Mouse (Mus musculus) embryonic facial prominence, embryonic 14.5 days (tissue): ENCODE measurements around the gene Car11. TPM values are rescaled to one million over a fixed set of nuclear protein-coding genes. Genes with fewer than 3 reads are reported as not detected.

Source experiments
- ATAC-seq: fragments of 200-750 bp; cut with Nextera tagmentation; 2 replicates; pipeline ENCODE4 v1.8.0; 2017; ENCODE audit warnings: low read depth, moderate number of reproducible peaks, moderate TSS enrichment
- DNase-seq: peaks from one replicate; pipeline ENCODE4 v3.0.0-alpha.2; 2015; ENCODE audit warnings: low spot score
- H3K27ac ChIP-seq: fragments of 300-500 bp; sonication (generic); replicated peaks from 2 replicates; pipeline ENCODE4 v1.5.1; 2014; ENCODE audit warnings: low read depth, mild to moderate bottlenecking, low read length, moderate library complexity
- H3K27me3 ChIP-seq: fragments of 300-500 bp; sonication (generic); replicated peaks from 2 replicates; pipeline ENCODE4 v1.6.1; 2014; ENCODE audit warnings: low read length; ENCODE audit not compliant: control insufficient read depth, insufficient read depth
- H3K36me3 ChIP-seq: fragments of 300-500 bp; sonication (generic); 2 replicates; pipeline ENCODE4 v1.6.1; 2014; ENCODE audit warnings: low read length, mixed read lengths; ENCODE audit not compliant: control insufficient read depth, insufficient read depth
- H3K4me1 ChIP-seq: fragments of 300-500 bp; sonication (generic); 2 replicates; pipeline ENCODE4 v1.6.1; 2014; ENCODE audit warnings: antibody characterized with exemption, low read length; ENCODE audit not compliant: control insufficient read depth, insufficient read depth
- H3K4me2 ChIP-seq: fragments of 300-500 bp; sonication (generic); 2 replicates; pipeline ENCODE4 v1.6.1; 2014; ENCODE audit warnings: low read depth, mild to moderate bottlenecking, low read length, moderate library complexity, mixed read lengths
- H3K4me3 ChIP-seq: fragments of 300-500 bp; sonication (generic); 2 replicates; pipeline ENCODE4 v1.5.1; 2014; ENCODE audit warnings: low read depth, mild to moderate bottlenecking, low read length
- H3K9ac ChIP-seq: fragments of 300-500 bp; sonication (generic); 2 replicates; pipeline ENCODE4 v1.6.1; 2014; ENCODE audit warnings: low read depth, mild to moderate bottlenecking, low read length, moderate library complexity, mixed read lengths
- H3K9me3 ChIP-seq: fragments of 300-500 bp; sonication (generic); 2 replicates; pipeline ENCODE4 v1.6.1; 2016; ENCODE audit warnings: low read length; ENCODE audit not compliant: control insufficient read depth
- WGBS: fragments of 180-500 bp; shearing (Covaris S2); extraction: QIAGEN DNeasy Blood & Tissue Kit; methylation state at CpG from one replicate; pipeline ENCODE4 v1.1.7; 2014; 5-methylcytosine and 5-hydroxymethylcytosine counted together
- polyA plus RNA-seq: library from polyadenylated mRNA; unstranded; fragments of >200 nt; fragmentation: Nextera tagmentation; extraction: Ambion mirVana; gene quantifications from 2 replicates; pipeline ENCODE4 v1.2.1, GENCODE M21; 2014

Car11 gene
- polyA plus RNA-seq, 1 experiment from 2014 or later = 8.9 TPM

DNA sequence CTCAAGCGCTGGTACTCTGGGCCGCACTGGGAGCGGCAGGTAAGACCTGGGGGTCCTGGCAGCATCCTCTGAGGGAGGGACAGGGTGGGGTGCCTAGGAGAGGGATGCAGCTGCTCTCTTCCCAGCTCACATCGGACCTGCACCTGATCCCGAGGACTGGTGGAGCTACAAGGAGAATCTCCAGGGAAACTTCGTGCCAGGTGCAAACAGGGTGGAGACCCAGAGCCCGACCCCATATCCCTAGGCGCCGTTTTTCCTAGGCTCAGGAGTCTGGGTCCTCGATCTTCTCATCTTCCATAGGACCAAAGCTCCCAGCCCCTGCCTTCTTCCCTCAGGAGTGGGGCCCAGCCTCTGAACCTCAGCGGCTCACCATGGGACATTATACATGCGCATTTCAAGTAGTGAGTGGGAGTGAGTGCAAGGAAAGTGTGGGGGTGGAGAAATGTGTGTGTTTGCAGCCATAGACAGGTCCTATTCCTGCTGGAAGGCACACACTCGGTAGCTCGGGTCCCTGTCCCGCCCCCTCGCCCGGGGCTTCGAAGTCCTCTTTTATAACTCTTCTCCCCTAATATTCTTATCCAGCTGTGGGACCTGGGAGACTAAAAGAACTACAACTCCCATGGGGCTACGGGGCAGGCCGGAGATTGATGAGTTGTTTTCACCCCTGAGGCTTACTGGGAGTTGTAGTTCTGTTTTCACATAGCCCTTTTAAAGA, 815 bp downstream of the Car11 start:
- H3K27me3 ChIP-seq = peaks cover 24% of the 10 kb centered on the region
- H3K9me3 ChIP-seq = no peaks in the 10 kb centered on the region
- no peaks in the 10 kb centered on the region for H3K36me3 ChIP-seq
- peak overlapping the region; percentile 63 for H3K9ac ChIP-seq
- H3K4me2 ChIP-seq = peak overlapping the region; percentile 87
- H3K27ac ChIP-seq = no peak overlapping the region
- under 1% methylated on average over 20 of the region's 20 CpGs for WGBS
- peak overlapping the region; percentile 46 for H3K4me3 ChIP-seq
- peaks cover 24% of the 10 kb centered on the region for H3K4me1 ChIP-seq
- ATAC-seq = no peak
- DNase-seq = peak; percentile 94

DNA sequence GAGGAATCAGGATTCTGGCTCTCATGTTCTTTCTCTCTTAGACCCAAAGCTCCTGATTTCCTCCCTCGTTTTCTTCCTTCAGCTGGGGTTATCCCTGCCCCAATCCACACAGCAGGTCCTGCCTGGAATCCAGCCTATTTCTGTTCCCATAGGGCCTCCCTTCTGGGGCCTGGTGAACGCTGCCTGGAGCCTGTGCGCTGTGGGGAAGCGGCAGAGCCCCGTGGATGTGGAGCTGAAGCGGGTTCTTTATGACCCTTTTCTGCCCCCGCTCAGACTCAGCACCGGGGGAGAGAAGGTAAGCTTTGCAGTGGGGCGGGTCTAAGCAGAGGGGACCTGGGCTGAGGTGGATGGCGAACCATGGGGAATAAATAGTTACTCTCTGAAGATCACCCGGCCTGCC, 1.4 kb downstream of the Car11 start:
- no peak for ATAC-seq

DNA sequence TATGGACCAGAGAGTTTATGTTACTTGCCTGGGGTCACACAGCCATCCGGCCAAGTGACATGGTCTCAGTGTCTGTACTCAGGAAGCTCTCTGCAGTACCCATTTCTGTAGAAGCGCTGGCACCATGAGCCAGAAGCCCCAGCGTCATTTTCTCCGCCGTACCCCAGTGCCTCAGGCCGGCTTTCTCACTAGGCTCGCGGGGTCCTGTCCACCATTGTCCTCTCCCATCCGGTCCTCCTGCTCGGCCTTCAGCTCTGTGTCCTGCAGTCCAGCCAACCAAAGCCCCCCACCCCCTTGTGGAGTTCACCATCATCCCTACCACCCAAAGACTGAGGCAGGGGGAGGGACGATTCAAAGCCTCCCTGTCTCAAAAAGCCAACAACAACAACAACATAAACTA, 2.0 kb downstream of the Car11 start:
- 85% methylated on average over 11 of the region's 11 CpGs for WGBS
- peak overlapping the region; percentile 87 for H3K4me2 ChIP-seq

More for the DNA sequence above, 1.4 kb downstream of the Car11 start:
- peak overlapping the region; percentile 45; the same call in 1 of the 2 replicates for H3K27ac ChIP-seq
- peak; percentile 39 for DNase-seq
- 33% methylated on average over 11 of the region's 11 CpGs for WGBS
- peaks cover 29% of the 10 kb centered on the region for H3K4me1 ChIP-seq
- H3K36me3 ChIP-seq = no peaks in the 10 kb centered on the region
- H3K9ac ChIP-seq = peak overlapping the region; percentile 30; the same call in 1 of the 2 replicates
- no peaks in the 10 kb centered on the region for H3K9me3 ChIP-seq
- H3K27me3 ChIP-seq = peaks cover 24% of the 10 kb centered on the region
- peak overlapping the region; percentile 46 for H3K4me3 ChIP-seq
- H3K4me2 ChIP-seq = peak overlapping the region; percentile 87

DNA sequence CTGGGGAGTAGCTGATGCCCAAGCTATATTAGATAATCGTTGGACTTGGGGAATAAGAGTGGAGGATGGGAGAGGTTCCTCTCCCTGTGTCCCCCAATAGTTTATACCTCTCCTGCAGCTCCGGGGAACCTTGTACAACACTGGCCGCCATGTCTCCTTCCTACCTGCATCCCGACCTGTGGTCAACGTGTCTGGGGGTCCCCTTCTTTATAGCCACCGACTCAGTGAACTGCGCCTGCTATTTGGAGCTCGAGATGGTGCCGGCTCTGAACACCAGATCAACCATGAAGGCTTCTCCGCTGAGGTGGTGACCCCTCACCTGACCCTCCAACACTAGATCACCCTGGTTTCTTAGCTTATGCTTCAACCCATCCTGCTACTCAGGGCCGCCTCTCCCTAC, 2.7 kb downstream of the Car11 start:
- no peak overlapping the region for H3K27ac ChIP-seq
- H3K9me3 ChIP-seq = no peaks in the 10 kb centered on the region
- H3K4me3 ChIP-seq = no peak overlapping the region
- no peak overlapping the region for H3K9ac ChIP-seq
- H3K36me3 ChIP-seq = no peaks in the 10 kb centered on the region
- peaks cover 24% of the 10 kb centered on the region for H3K27me3 ChIP-seq
- no peak overlapping the region for H3K4me2 ChIP-seq
- ATAC-seq (no peak), DNase-seq (no peak)
- peaks cover 32% of the 10 kb centered on the region for H3K4me1 ChIP-seq
- 93% methylated on average over 11 of the region's 11 CpGs for WGBS

More for the DNA sequence above, 2.0 kb downstream of the Car11 start:
- H3K27me3 ChIP-seq = peaks cover 24% of the 10 kb centered on the region
- ATAC-seq (no peak), DNase-seq (no peak)
- 0 out of 2 replicates have a peak overlapping the region, but pooled peaks have one; percentile 30 for H3K9ac ChIP-seq
- H3K9me3 ChIP-seq = no peaks in the 10 kb centered on the region
- no peak overlapping the region for H3K27ac ChIP-seq
- no peaks in the 10 kb centered on the region for H3K36me3 ChIP-seq
- peaks cover 29% of the 10 kb centered on the region for H3K4me1 ChIP-seq
- H3K4me3 ChIP-seq = no peak overlapping the region

DNA sequence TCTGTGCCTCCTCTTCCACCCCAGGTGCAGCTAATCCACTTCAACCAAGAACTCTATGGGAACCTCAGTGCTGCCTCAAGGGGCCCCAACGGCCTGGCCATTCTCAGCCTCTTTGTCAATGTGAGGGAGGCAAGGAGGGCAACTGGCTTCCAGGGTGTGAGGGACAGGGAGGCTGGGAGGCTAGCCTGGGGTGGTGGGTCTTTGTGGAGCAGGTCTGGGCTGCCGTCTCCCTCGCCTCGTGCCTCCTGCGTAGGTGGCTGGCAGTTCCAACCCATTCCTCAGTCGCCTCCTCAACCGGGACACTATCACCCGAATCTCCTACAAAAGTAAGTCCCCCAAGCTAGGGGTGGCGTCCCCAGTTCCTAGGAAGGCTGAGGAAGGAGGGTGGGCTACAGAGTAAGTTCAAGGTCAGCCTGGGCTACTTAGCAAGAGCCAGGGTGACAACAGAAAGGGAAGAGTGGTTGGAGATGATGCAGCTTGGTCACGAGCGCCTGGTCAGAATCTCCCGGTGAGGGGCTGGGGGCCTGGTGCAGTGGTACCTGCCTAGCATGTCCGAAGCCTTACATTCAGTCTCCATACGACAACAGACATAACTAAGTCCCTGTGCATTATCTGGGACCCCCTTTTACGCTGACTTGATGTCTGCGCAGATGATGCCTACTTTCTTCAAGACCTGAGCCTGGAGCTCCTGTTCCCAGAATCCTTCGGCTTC, 3.3 kb downstream of the Car11 start:
- ATAC-seq (no peak), DNase-seq (no peak)
- peaks cover 24% of the 10 kb centered on the region for H3K27me3 ChIP-seq
- no peak overlapping the region for H3K4me2 ChIP-seq
- H3K4me1 ChIP-seq = peaks cover 38% of the 10 kb centered on the region
- no peaks in the 10 kb centered on the region for H3K9me3 ChIP-seq
- H3K36me3 ChIP-seq = no peaks in the 10 kb centered on the region
- 90% methylated on average over 17 of the region's 17 CpGs for WGBS
- no peak overlapping the region for H3K4me3 ChIP-seq
- H3K9ac ChIP-seq = no peak overlapping the region
- H3K27ac ChIP-seq = no peak overlapping the region; the same call in 1 of the 2 replicates

DNA sequence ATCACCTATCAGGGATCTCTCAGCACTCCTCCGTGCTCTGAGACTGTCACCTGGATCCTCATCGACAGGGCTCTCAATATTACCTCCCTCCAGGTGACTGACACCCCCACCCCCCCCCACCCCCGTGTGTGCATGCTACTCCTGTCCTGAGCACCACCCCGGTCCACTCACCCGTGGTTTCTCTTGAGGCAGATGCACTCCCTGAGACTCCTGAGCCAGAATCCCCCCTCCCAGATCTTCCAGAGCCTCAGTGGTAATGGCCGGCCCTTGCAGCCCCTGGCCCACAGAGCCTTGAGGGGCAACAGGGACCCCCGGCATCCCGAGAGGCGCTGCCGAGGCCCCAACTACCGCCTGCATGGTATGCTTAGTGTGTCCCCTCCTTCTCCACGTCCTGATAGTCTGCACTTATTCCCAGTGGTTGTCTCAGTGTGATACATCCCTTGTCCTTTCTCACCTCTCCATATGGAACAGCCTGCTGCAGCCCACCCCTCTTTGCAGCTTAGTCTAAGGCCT, 3.9 kb downstream of the Car11 start:
- Histone ChIP-seq H3K4me1 (peaks cover 45% of the 10 kb centered on the region), H3K4me3 (peak overlapping the region; percentile 37), H3K9ac (peak overlapping the region; percentile 61), H3K27me3 (peaks cover 19% of the 10 kb centered on the region), H3K27ac (peak overlapping the region; percentile 79), H3K4me2 (peak overlapping the region; percentile 93), H3K9me3 (no peaks in the 10 kb centered on the region), H3K36me3 (no peaks in the 10 kb centered on the region)
- no peak for DNase-seq
- 47% methylated on average over 11 of the region's 12 CpGs for WGBS
- ATAC-seq = no peak

DNA sequence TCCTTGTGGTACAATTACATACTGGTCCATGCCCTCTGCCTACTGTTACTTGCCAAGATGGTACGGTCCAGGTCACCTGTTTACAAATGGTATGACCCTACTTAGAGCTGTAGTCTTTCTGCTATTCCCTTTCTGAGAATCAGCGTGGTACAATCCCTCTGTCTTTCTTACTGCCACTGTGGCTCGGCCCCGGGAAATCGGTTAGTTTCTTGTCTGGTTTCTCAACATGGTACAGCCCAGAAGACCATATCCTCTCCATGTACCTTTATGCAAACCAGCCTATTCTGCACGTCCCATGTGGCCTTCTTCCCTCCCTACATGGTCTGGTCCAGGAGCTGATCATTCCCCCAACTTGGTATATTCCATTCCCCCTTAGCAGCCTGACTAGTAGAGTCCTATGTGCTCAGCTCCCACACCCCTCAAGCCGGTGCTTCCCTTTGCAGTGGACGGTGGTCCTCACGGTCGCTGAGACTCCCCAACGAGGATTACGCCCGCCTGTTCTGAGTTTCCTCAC, 4.5 kb downstream of the Car11 start:
- peak overlapping the region; percentile 37 for H3K4me3 ChIP-seq
- H3K9me3 ChIP-seq = no peaks in the 10 kb centered on the region
- H3K27me3 ChIP-seq = peaks cover 14% of the 10 kb centered on the region
- no peaks in the 10 kb centered on the region for H3K36me3 ChIP-seq
- H3K9ac ChIP-seq = peak overlapping the region; percentile 61
- peaks cover 48% of the 10 kb centered on the region for H3K4me1 ChIP-seq
- ATAC-seq = peak; percentile 38
- peak overlapping the region; percentile 79 for H3K27ac ChIP-seq
- WGBS = under 1% methylated on average over 13 of the region's 13 CpGs
- DNase-seq = peak; percentile 90
- H3K4me2 ChIP-seq = peak overlapping the region; percentile 93

DNA sequence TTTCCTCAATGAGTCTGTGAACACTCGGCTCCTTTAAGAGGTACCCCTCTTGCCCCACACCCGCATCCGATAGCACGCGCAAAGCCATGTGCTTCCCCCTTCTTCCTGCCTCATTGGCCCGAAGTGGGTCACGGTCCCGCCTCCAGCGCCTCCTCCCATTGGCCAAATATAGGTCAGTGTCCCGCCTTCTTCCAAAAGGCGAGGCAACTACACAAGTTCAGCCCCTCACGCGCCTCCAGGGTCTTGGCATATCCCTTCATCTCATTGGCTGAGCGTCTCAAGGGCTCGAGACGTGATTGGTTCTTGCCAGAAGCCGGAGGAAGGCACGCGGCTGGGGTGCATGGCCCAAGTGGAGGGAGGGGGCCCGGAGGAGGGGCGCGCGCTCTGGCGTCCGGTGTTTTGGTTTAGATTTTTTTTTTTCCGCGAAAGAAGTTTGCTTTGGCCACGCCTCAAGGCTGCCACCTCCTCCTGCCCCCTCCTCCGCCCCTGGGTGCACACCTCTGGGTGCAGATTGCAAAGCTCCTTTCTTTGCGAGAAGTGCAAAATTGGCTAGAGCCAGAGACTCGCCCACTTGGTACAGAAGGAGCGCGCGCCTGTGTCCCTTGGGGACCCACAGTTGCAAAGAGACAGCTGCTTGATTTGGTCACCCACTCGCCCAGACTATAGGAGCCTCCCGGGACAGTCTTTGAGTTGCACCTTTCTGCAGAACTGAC, 5.2 kb downstream of the Car11 start, which contains the start of gene Dbp:
Gene Dbp (plus strand): TSS at position 359 of the 713 bp plus-strand sequence.
- peak within 1 kb of the TSS; percentile 93 for H3K4me2 ChIP-seq
- H3K9ac ChIP-seq = peak within 1 kb of the TSS; percentile 82
- DNase-seq (peak; percentile 100), ATAC-seq (peak; percentile 90)
- H3K4me1 ChIP-seq = peaks cover 44% of the 10 kb centered on the region
- peak within 1 kb of the TSS; percentile 65 for H3K4me3 ChIP-seq
- under 1% methylated on average over 32 of the region's 36 CpGs for WGBS
- H3K9me3 ChIP-seq = no peaks in the 10 kb centered on the region
- H3K36me3 ChIP-seq = peaks cover 4% of the 10 kb centered on the region; the same call in 1 of the 2 replicates
- peak within 1 kb of the TSS; percentile 79 for H3K27ac ChIP-seq
- H3K27me3 ChIP-seq = peaks cover 6% of the 10 kb centered on the region; the same call in 1 of the 2 replicates
